Mouse (Mus musculus) large intestine, adult 2 months (tissue): ENCODE results near the gene Gm47841. TPM values are rescaled to one million over a fixed set of nuclear protein-coding genes. Genes with fewer than 3 reads are reported as not detected.

Source experiments
- DNase-seq: peaks from one replicate; pipeline ENCODE4 v3.0.0-alpha.2; 2012; ENCODE audit warnings: low read depth, low spot score
- WGBS: fragments of 180-500 bp; shearing (Covaris S2); methylation state at CpG from one replicate; pipeline ENCODE4 v1.1.7; 2018; 5-methylcytosine and 5-hydroxymethylcytosine counted together
- polyA plus RNA-seq: library from polyadenylated mRNA; depleted of rRNA; stranded (reverse); fragments of >200 nt; gene quantifications from 2 replicates; pipeline ENCODE4 v1.2.3, GENCODE M21; 2012; rRNA removed

Gm47841 gene
- not detected in 2 replicates for polyA plus RNA-seq

DNA sequence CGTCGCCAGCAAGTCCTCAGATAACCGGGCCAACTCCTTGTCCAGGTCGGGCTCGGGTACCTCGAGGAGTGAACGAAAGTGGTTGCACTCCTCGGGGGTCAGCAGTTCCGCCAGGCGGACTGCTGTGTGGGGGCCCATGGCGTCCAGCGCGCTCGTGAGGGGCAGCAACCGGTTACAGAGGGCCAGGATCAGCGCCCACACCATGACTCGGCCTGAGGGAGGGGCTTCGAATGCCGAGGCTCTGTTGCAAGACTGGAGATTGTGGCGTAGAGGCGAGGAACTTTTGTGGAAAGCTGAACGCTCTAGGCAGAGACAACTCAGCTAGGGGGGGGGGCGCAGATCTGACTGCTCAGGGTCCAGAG, at the start of gene Gm47841:
TSS of gene Gm47841 (minus strand) at position 204 of the 362 bp plus-strand sequence.
- 15% methylated on average over 23 of the region's 23 CpGs for WGBS
- no peak for DNase-seq

DNA sequence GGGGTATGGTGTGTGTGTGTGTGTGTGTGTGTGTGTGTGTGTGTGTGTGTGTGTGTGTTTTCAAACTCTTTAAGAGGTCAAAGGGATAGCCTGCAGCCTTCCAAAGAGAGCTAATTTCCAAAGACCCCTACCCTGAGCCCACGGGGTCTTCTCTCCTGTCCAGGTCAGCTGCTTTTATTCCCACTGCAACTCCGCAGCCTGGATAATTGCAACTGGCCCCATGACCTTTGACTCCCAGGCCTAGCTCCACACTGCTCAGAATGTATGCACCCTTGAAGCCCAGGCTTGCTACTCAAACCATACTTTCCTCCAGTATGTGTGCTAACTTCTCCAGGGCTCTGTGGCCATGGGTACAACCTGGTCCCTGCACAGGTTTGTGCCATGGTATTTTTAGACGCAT, 48.2 kb upstream of the Gm47841 start:
- DNase-seq: no peak
- WGBS: 59% methylated on average over 3 of the region's 3 CpGs

- no peak for DNase-seq
- 81% methylated on average over 9 of the region's 9 CpGs for WGBS
These were observed 47.8 kb upstream of the Gm47841 start for GRCm38 (mm10) chr15:101094979-101095378.

GRCm38 (mm10) chr15:101093988-101094387, 46.8 kb upstream of the Gm47841 start:
- no peak for DNase-seq
- 81% methylated on average over 6 of the region's 6 CpGs for WGBS

GRCm38 (mm10) chr15:101092829-101093648, 45.8 kb upstream of the Gm47841 start:
- WGBS: 57% methylated on average over 25 of the region's 25 CpGs
- no peak for DNase-seq

- 55% methylated on average over 14 of the region's 14 CpGs for WGBS
- DNase-seq: no peak
These were observed 45.1 kb upstream of the Gm47841 start for GRCm38 (mm10) chr15:101092121-101092828.

- 94% methylated on average over 8 of the region's 8 CpGs for WGBS
- DNase-seq: no peak
These were observed 44.4 kb upstream of the Gm47841 start for GRCm38 (mm10) chr15:101091551-101091950.

DNA sequence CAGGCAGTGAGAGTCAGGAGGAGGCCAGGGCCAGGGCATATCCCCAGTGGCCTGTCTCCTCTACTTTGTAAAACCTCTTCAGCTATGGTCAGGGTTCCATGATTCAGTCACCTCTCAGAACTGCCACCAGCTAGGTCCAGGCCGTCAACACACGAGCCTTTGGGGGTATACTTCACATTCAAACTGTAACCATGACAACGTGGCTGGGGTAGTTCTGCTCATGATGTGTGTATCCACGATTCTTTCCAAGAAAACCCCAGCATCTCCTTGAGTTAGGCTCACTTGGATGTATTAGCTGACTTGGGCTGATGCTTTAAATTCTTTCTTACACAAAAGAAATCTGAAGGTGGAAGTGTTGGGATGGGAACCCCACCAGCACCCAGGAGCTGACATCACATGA, 41.1 kb upstream of the Gm47841 start:
- DNase-seq: no peak
- 87% methylated on average over 4 of the region's 4 CpGs for WGBS

DNA sequence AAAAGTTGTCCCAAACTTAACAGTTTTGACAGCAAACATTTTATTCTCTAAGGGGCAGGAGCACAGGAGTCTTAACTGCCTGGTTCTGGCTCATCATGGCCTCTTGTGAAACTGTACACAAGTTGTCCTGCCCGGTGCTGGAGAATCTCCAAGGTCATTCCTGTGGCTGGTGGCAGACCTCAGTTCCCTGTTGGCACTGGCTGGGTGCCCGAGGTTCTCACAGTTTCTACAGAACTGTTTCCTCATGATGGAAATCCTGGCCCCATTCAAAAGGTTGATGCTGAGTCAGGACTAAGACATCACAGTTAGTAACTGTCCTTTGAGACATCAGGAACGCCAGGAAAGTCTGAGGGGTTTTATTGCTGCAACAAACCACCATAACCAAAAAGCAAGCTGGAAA, 39.8 kb upstream of the Gm47841 start:
- 17% methylated on average over 3 of the region's 3 CpGs for WGBS
- no peak for DNase-seq

- DNase-seq: no peak
- 75% methylated on average over 9 of the region's 9 CpGs for WGBS
These were observed 39.3 kb upstream of the Gm47841 start for GRCm38 (mm10) chr15:101086451-101086850.

GRCm38 (mm10) chr15:101084499-101084898, 37.3 kb upstream of the Gm47841 start:
- WGBS: 84% methylated on average over 10 of the region's 10 CpGs
- no peak for DNase-seq

DNA sequence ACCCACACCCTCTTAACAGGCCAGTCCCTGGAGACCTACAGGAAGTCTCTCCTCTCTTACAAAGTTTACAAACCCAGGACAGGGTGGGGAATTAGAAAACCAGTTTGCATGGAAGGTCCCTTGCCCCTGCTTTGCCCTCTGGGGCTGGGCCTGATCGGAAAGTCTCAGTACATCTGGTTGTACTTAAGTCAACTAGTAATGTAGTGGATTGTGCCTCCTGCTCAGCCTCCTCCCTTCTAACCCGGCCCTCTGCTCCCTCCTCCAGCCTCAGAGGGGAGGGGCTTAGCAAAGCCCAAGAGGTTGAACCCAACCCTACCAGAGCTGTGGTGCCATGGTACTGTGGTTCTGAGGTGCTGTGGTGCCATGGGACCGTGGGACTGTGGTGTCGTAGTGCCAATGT, 35.0 kb upstream of the Gm47841 start:
- WGBS: 48% methylated on average over 4 of the region's 4 CpGs
- no peak for DNase-seq

DNA sequence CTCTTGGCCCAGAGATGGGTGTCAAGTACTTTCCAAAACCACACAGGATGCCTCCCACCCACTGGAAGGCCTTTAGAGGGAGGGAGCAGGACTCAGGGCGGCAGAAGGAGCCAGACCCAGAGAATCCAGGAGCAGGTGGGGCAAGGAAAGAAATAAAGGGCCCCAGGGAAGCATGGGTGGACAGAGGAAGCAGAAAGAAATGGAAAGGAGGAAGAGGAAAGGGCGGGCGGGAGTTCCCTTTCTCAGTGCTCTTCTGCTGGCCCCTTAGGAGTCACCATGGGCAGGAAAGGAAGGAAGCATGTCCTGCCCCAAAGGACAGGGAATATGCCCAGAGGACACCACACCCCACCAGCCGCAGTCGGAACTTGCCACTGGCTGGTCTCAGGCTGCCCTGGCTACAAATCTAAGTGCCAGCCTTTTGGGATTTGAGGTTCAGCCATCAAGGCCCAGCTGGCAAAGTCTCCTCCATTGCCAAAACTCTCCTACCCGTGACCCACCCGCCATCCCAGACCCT, 33.9 kb upstream of the Gm47841 start:
- 84% methylated on average over 7 of the region's 7 CpGs for WGBS
- no peak for DNase-seq

DNA sequence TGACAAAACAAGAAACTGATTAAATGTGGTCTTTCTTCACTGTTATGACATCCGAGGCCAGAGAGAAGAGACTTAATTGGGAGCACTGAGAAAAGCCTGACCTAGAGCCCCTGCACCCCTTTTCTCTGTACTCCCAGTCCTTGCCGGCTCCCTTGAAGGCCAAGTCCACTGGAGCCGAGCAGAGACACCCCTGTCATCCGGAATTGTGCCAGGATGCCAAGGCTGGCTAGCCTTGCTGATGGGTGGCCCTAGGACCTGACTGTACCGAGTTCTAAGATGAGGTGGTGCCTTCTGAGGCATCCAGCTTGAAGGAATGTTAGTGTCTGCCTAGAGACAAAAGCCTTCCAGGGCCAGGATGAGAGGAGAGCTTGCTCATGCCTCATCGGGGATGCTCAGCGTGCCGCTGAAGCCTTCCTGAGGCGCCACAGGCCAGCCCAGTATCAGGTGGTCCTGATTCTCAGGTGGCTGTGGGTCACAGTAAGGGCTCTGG, 32.9 kb upstream of the Gm47841 start:
- no peak for DNase-seq
- 89% methylated on average over 9 of the region's 9 CpGs for WGBS

- peak; percentile 60 for DNase-seq
- 1% methylated on average over 30 of the region's 30 CpGs for WGBS
These were observed 31.5 kb upstream of the Gm47841 start for GRCm38 (mm10) chr15:101078731-101079156.

GRCm38 (mm10) chr15:101077813-101078730, 30.9 kb upstream of the Gm47841 start, which contains the start of gene Fignl2:
Gene Fignl2 (minus strand): TSS chr15:101078567.
- DNase-seq: no peak
- WGBS: 4% methylated on average over 64 of the region's 96 CpGs

GRCm38 (mm10) chr15:101077001-101077812, 30.0 kb upstream of the Gm47841 start:
- 29% methylated on average over 34 of the region's 34 CpGs for WGBS
- no peak for DNase-seq

GRCm38 (mm10) chr15:101076071-101077000, 29.1 kb upstream of the Gm47841 start:
- 43% methylated on average over 26 of the region's 26 CpGs for WGBS
- no peak for DNase-seq
